Comparison of ENCODE assay signal across 11 mouse cellular contexts in the genomic region with DNA sequence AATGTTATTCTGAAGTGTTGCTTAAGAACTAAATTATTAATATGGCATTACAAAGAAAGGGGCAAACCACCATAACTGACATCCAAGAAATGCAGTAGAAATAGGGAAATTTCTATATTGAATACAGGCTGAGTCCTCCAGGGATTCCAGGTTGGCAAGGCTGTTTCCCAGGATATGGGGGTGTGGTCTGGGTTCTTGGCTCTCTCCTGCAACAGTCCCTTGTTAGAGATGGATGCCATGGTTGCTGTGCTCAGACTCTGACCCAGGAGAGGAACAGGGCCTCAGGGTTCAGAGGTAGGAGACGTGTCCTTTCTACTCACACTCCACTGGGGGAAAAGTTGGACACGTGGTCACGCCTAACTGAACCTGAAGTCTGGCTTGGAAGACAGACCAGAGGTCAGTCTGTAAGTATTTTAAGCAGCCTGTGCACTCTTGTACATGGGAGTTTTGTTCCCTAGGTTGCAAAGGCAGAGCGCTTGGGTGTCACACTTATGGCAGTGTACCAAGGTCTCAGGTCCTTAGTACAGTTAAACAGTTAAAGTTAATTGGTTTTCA. TPM values are rescaled to one million over a fixed set of nuclear protein-coding genes. Genes with fewer than 3 reads are reported as not detected.
DNase-seq lines count a peak whose midpoint lies in the region; ATAC-seq and TF ChIP-seq lines count a peak whose summit lies in the region.
"Had no signal": no experiment of that assay in that cellular context is flagged by ENCODE, and none has a peak within 500 bp of the region (broad histone marks: within the 10 kb centered on the region; RNA-seq: fewer than 3 reads in every experiment).

No protein-coding gene starts in this region.

- intact Hi-C loops in heart, postnatal 36 days (cut with DNase I) = loop anchor here (5.0 kb wide), 1 partner anchor 39 kb away; no protein-coding TSS in a partner anchor

- 78% methylated on average over 4 of the region's 4 CpGs for WGBS in heart, embryonic 13.5 days
- 89% methylated on average over 4 of the region's 4 CpGs for WGBS in midbrain, embryonic 11.5 days
- WGBS in midbrain, embryonic 15.5 days = 75% methylated on average over 4 of the region's 4 CpGs
- WGBS in kidney, adult 2 months = 45% methylated on average over 4 of the region's 4 CpGs
- 96% methylated on average over 4 of the region's 4 CpGs for WGBS in thymus, adult 2 months

- TF ChIP-seq POLR2A in kidney, adult 2 months (IDR thresholded peaks at IDR 0.05; ENCODE audit: low read depth, low read length) = no peak
- no peak for TF ChIP-seq POLR2A in thymus, adult 2 months (IDR thresholded peaks at IDR 0.05; ENCODE audit: control insufficient read depth, extremely low read depth, insufficient read depth, low read length, poor library complexity)

- TF ChIP-seq CTCF in kidney, adult 2 months (conservative IDR thresholded peaks at IDR 0.05; ENCODE audit: insufficient read depth, insufficient read length, low read depth, low read length) = no peak
- TF ChIP-seq CTCF in thymus, adult 2 months (IDR thresholded peaks at IDR 0.05; ENCODE audit: borderline replicate concordance, control insufficient read depth, extremely low read depth, insufficient read depth, low read length, poor library complexity) = no peak

- H3K27me3 ChIP-seq in heart, embryonic 13.5 days (replicated peaks) = no peaks in the 10 kb centered on the region
- H3K27me3 ChIP-seq in midbrain, embryonic 11.5 days (ENCODE audit: control insufficient read depth, insufficient read depth, low read length) = no peaks in the 10 kb centered on the region
- no peaks in the 10 kb centered on the region for H3K27me3 ChIP-seq in midbrain, embryonic 15.5 days (replicated peaks)
- no peaks in the 10 kb centered on the region for H3K27me3 ChIP-seq in kidney, adult 2 months (replicated peaks; ENCODE audit: control insufficient read depth, insufficient read depth, low read length)
- H3K27me3 ChIP-seq in thymus, adult 2 months (ENCODE audit: control insufficient read depth, insufficient read depth, low read length) = no peaks in the 10 kb centered on the region
- H3K27me3 ChIP-seq: lung, embryonic 15.5 days had no signal

- H3K9me3 ChIP-seq in heart, embryonic 13.5 days = no peaks in the 10 kb centered on the region
- no peaks in the 10 kb centered on the region for H3K9me3 ChIP-seq in midbrain, embryonic 11.5 days (ENCODE audit: control insufficient read depth, low read length)
- H3K9me3 ChIP-seq in midbrain, embryonic 15.5 days = no peaks in the 10 kb centered on the region
- H3K9me3 ChIP-seq: lung, embryonic 15.5 days had no signal

- no peak overlapping the region for H3K4me3 ChIP-seq in heart, embryonic 13.5 days
- H3K4me3 ChIP-seq in midbrain, embryonic 11.5 days (ENCODE audit: low read depth, low read length) = no peak overlapping the region
- H3K4me3 ChIP-seq in midbrain, embryonic 15.5 days = no peak overlapping the region
- H3K4me3 ChIP-seq in kidney, adult 2 months (ENCODE audit: insufficient read depth, low read depth, low read length) = no peak overlapping the region
- H3K4me3 ChIP-seq in thymus, adult 2 months (ENCODE audit: control insufficient read depth, insufficient read depth, low read length) = no peak overlapping the region
- H3K4me3 ChIP-seq: lung, embryonic 15.5 days had no signal

- no peak for DNase-seq in heart, postnatal 36 days
- DNase-seq in midbrain, embryonic 11.5 days (ENCODE audit: low spot score, missing footprints) = peak; percentile 39
- peak; percentile 94 for DNase-seq in kidney, adult 2 months
- peak; percentile 69 to 90 for DNase-seq in kidney, postnatal 25 days
- no peak for DNase-seq in thymus, adult 2 months
- DNase-seq: right cerebral cortex, postnatal 25 days; thymus, adult 18-20 months had no signal

- ATAC-seq in heart, embryonic 13.5 days (ENCODE audit: extremely low read depth, insufficient number of reproducible peaks, low FRiP score, low TSS enrichment) = no peak
- ATAC-seq in midbrain, embryonic 11.5 days (ENCODE audit: low FRiP score) = no peak
- ATAC-seq in midbrain, embryonic 15.5 days (replicated peaks) = no peak
- ATAC-seq: forebrain, embryonic 14.5 days had no signal

- H3K4me2 ChIP-seq in heart, embryonic 13.5 days = peak overlapping the region; percentile 50; the same call in 1 of the 2 replicates
- no peak overlapping the region for H3K4me2 ChIP-seq in midbrain, embryonic 11.5 days
- H3K4me2 ChIP-seq in midbrain, embryonic 15.5 days = no peak overlapping the region
- H3K4me2 ChIP-seq: lung, embryonic 15.5 days had no signal

- peaks cover 53% of the 10 kb centered on the region for H3K4me1 ChIP-seq in heart, embryonic 13.5 days
- H3K4me1 ChIP-seq in midbrain, embryonic 11.5 days (ENCODE audit: control insufficient read depth, insufficient read depth, low read length) = no peaks in the 10 kb centered on the region
- H3K4me1 ChIP-seq in midbrain, embryonic 15.5 days = peaks cover 8% of the 10 kb centered on the region
- H3K4me1 ChIP-seq in kidney, adult 2 months (ENCODE audit: control insufficient read depth, insufficient read depth, low read length) = peaks cover 9% of the 10 kb centered on the region
- H3K4me1 ChIP-seq in thymus, adult 2 months (replicated peaks; ENCODE audit: control insufficient read depth, insufficient read depth, low read length) = 0 out of 2 replicates have a peak, but pooled peaks cover 4% of the 10 kb centered on the region

- H3K36me3 ChIP-seq in heart, embryonic 13.5 days = peaks cover 7% of the 10 kb centered on the region
- H3K36me3 ChIP-seq in midbrain, embryonic 11.5 days (ENCODE audit: control insufficient read depth, insufficient read depth, low read length) = no peaks in the 10 kb centered on the region; the same call in none of the 2 replicates
- no peaks in the 10 kb centered on the region for H3K36me3 ChIP-seq in midbrain, embryonic 15.5 days (replicated peaks)
- no peaks in the 10 kb centered on the region for H3K36me3 ChIP-seq in kidney, adult 2 months (ENCODE audit: control insufficient read depth, insufficient read depth, low read length)
- H3K36me3 ChIP-seq in thymus, adult 2 months (ENCODE audit: control insufficient read depth, insufficient read depth, low read length) = no peaks in the 10 kb centered on the region

- H3K27ac ChIP-seq in heart, embryonic 13.5 days (replicated peaks) = peak overlapping the region; percentile 77
- no peak overlapping the region for H3K27ac ChIP-seq in midbrain, embryonic 11.5 days (ENCODE audit: low read depth, low read length)
- H3K27ac ChIP-seq in midbrain, embryonic 15.5 days = no peak overlapping the region
- H3K27ac ChIP-seq in kidney, adult 2 months (ENCODE audit: insufficient read depth, low read depth, low read length) = no peak overlapping the region
- H3K27ac ChIP-seq in thymus, adult 2 months (ENCODE audit: control insufficient read depth, insufficient read depth, low read length) = no peak overlapping the region
- H3K27ac ChIP-seq: lung, embryonic 15.5 days had no signal

- H3K9ac ChIP-seq in heart, embryonic 13.5 days = no peak overlapping the region
- H3K9ac ChIP-seq in midbrain, embryonic 11.5 days (ENCODE audit: low read length) = no peak overlapping the region
- H3K9ac ChIP-seq in midbrain, embryonic 15.5 days = no peak overlapping the region
- H3K9ac ChIP-seq: lung, embryonic 15.5 days had no signal

RNA-seq across cellular contexts. Expression of gene Chsy1, which starts 48.6 kb away (rescaled TPM):
- 11.7 and 13.2 TPM in 2 replicates for polyA plus RNA-seq in heart, embryonic 13.5 days (2015; fragmentation: Nextera tagmentation; extraction: Ambion mirVana)
- 10 to 100 TPM; 12.2 to 16.0 TPM for total RNA-seq in heart, postnatal 36 days (2021)
- polyA plus RNA-seq in midbrain, embryonic 11.5 days (2014; fragmentation: Nextera tagmentation; extraction: Ambion mirVana) = 18.4 and 20.4 TPM in 2 replicates
- polyA plus RNA-seq in midbrain, embryonic 15.5 days (2015; fragmentation: Nextera tagmentation; extraction: Ambion mirVana) = 10.0 and 10.7 TPM in 2 replicates
- polyA plus RNA-seq in kidney, adult 2 months (2012; rRNA removed) = 5.4 and 6.4 TPM in 2 replicates
- polyA plus RNA-seq in thymus, adult 2 months (2012; rRNA removed) = 6.6 and 8.3 TPM in 2 replicates

Comparison
In these comparisons a context has a peak if more than half of its experiments do, and no peak if none do; other contexts are left out.
1. DNase-seq: peak in midbrain, embryonic 11.5 days (single experiment), kidney, adult 2 months (single experiment) and kidney, postnatal 25 days (2 of 2); none in heart, postnatal 36 days (0 of 2) and thymus, adult 2 months (single experiment).